Mouse (Mus musculus) CH12.LX (cell line): ENCODE data around the gene Tbc1d7. TPM values are rescaled to one million over a fixed set of nuclear protein-coding genes. Genes with fewer than 3 reads are reported as not detected.

Source experiments
- DNase-seq: peaks from one replicate; pipeline ENCODE4 v3.0.0-alpha.2; 2013; ENCODE audit errors: extremely low read depth
- H3K27ac ChIP-seq: 2 replicates; pipeline ENCODE4 v1.5.1; 2012; ENCODE audit warnings: low read depth, mild to moderate bottlenecking, control low read depth, moderate library complexity; ENCODE audit not compliant: insufficient read depth
- H3K27me3 ChIP-seq: replicated peaks from 2 replicates; pipeline ENCODE3; 2012; ENCODE audit warnings: inconsistent platforms
- H3K36me3 ChIP-seq, 2 experiments: replicated peaks in 1 of 2; 2 replicates each; pipeline versions ENCODE3 to v1.6.1; 2012; ENCODE audit warnings: inconsistent platforms in 1 of 2, low read length in 1 of 2, mild to moderate bottlenecking in 1 of 2, mixed read lengths in 1 of 2, moderate library complexity in 1 of 2; ENCODE audit not compliant: control insufficient read depth in 1 of 2, insufficient read depth in 1 of 2
- H3K4me1 ChIP-seq, 2 experiments: 2 replicates each; pipeline ENCODE4 v1.6.1; 2012; ENCODE audit warnings: inconsistent platforms in 1 of 2, moderate library complexity in 1 of 2; ENCODE audit not compliant: insufficient read depth in 2 of 2, control insufficient read depth in 1 of 2
- H3K4me2 ChIP-seq: 2 replicates; pipeline ENCODE4 v1.6.1; 2012; ENCODE audit warnings: low read depth, mild to moderate bottlenecking, control low read depth; ENCODE audit not compliant: poor library complexity, insufficient read depth, severe bottlenecking
- H3K4me3 ChIP-seq, 3 experiments: fragments of 150-350 bp in 1 of 3; sonication (generic) in 1 of 3; replicated peaks in 1 of 3; 2 replicates each; pipeline versions ENCODE3 to v1.5.1; 2011 to 2012; ENCODE audit warnings: low read depth in 2 of 3, low read length in 2 of 3, mild to moderate bottlenecking in 2 of 3, moderate library complexity in 2 of 3, control low read depth in 1 of 3, improper control_type of control experiment in 1 of 3, inconsistent platforms in 1 of 3, mixed read lengths in 1 of 3; ENCODE audit not compliant: poor library complexity in 1 of 3
- H3K79me2 ChIP-seq: replicated peaks from 2 replicates; pipeline ENCODE4 v1.6.1; 2012; ENCODE audit warnings: mild to moderate bottlenecking, moderate library complexity; ENCODE audit not compliant: control insufficient read depth, poor library complexity, insufficient read depth, severe bottlenecking; ENCODE audit errors: extremely low read depth
- H3K9ac ChIP-seq: 2 replicates; pipeline ENCODE4 v1.6.1; 2012; ENCODE audit warnings: low read depth, mild to moderate bottlenecking, control low read depth, moderate library complexity; ENCODE audit not compliant: insufficient read depth
- H3K9me3 ChIP-seq: replicated peaks from 2 replicates; pipeline ENCODE3; 2012; ENCODE audit warnings: low read length, inconsistent platforms, mixed read lengths
- BHLHE40 ChIP-seq: IDR thresholded peaks from 2 replicates; pipeline ENCODE4 v1.6.1; 2011; ENCODE audit warnings: mild to moderate bottlenecking, low read depth, low read length, improper control_type of control experiment
- CHD1 ChIP-seq: IDR thresholded peaks from 2 replicates; pipeline ENCODE4 v1.6.1; 2012; ENCODE audit warnings: low read depth, low read length, improper control_type of control experiment, inconsistent platforms
- CHD2 ChIP-seq: IDR thresholded peaks from 2 replicates; pipeline ENCODE4 v1.6.1; 2011; ENCODE audit warnings: low read length, improper control_type of control experiment
- CTCF ChIP-seq, 2 experiments: IDR thresholded peaks in 1 of 2; conservative IDR thresholded peaks in 1 of 2; 2 replicates each; pipeline ENCODE4 v1.5.1; 2011 to 2012; ENCODE audit warnings: low read depth in 2 of 2, low read length in 2 of 2, improper control_type of control experiment in 1 of 2, inconsistent platforms in 1 of 2, mild to moderate bottlenecking in 1 of 2, moderate library complexity in 1 of 2
- E2F4 ChIP-seq: IDR thresholded peaks from 2 replicates; pipeline ENCODE4 v1.6.1; 2011; ENCODE audit warnings: low read depth, low read length, improper control_type of control experiment; ENCODE audit not compliant: insufficient replicate concordance
- ELF1 ChIP-seq: IDR thresholded peaks from 2 replicates; pipeline ENCODE4 v1.6.1; 2014; ENCODE audit warnings: low read depth, mild to moderate bottlenecking, inconsistent platforms, low read length, improper control_type of control experiment
- EP300 ChIP-seq: IDR thresholded peaks from 2 replicates; pipeline ENCODE4 v1.6.1; 2011; ENCODE audit warnings: low read length, improper control_type of control experiment
- ETS1 ChIP-seq: conservative IDR thresholded peaks from 2 replicates; pipeline ENCODE4 v1.6.1; 2012; ENCODE audit warnings: low read depth, mild to moderate bottlenecking, inconsistent platforms, low read length, improper control_type of control experiment, moderate library complexity
- GABPA ChIP-seq: IDR thresholded peaks from 2 replicates; pipeline ENCODE4 v1.6.1; 2012; ENCODE audit warnings: low read depth, low read length, improper control_type of control experiment, inconsistent platforms; ENCODE audit not compliant: insufficient replicate concordance
- HCFC1 ChIP-seq: IDR thresholded peaks from 2 replicates; pipeline ENCODE4 v1.6.1; 2012; ENCODE audit warnings: low read depth, mild to moderate bottlenecking, inconsistent platforms, low read length, improper control_type of control experiment
- IRF4 ChIP-seq: IDR thresholded peaks from 2 replicates; pipeline ENCODE4 v1.6.1; 2014; ENCODE audit warnings: low read depth, mild to moderate bottlenecking, inconsistent platforms, low read length, improper control_type of control experiment
- JUN ChIP-seq: IDR thresholded peaks from 2 replicates; pipeline ENCODE4 v1.6.1; 2011; ENCODE audit warnings: low read depth, mild to moderate bottlenecking, low read length, improper control_type of control experiment, moderate library complexity; ENCODE audit not compliant: insufficient read depth
- JUND ChIP-seq: conservative IDR thresholded peaks from 2 replicates; pipeline ENCODE4 v1.6.1; 2011; ENCODE audit warnings: low read depth, low read length, improper control_type of control experiment
- KAT2A ChIP-seq: IDR thresholded peaks from 2 replicates; pipeline ENCODE4 v1.6.1; 2012; ENCODE audit warnings: low read length, improper control_type of control experiment, inconsistent platforms; ENCODE audit not compliant: insufficient replicate concordance
- MAFK ChIP-seq: IDR thresholded peaks from 2 replicates; pipeline ENCODE4 v1.6.1; 2011; ENCODE audit warnings: low read length, improper control_type of control experiment; ENCODE audit not compliant: insufficient replicate concordance
- MAX ChIP-seq: IDR thresholded peaks from 2 replicates; pipeline ENCODE4 v1.6.1; 2011; ENCODE audit warnings: low read length, improper control_type of control experiment
- MAZ ChIP-seq: IDR thresholded peaks from 2 replicates; pipeline ENCODE4 v1.6.1; 2012; ENCODE audit warnings: low read depth, mild to moderate bottlenecking, inconsistent platforms, low read length, improper control_type of control experiment, moderate library complexity
- MEF2A ChIP-seq: IDR thresholded peaks from 2 replicates; pipeline ENCODE4 v1.6.1; 2014; ENCODE audit warnings: low read depth, mild to moderate bottlenecking, inconsistent platforms, low read length, improper control_type of control experiment, borderline replicate concordance
- MXI1 ChIP-seq: IDR thresholded peaks from 2 replicates; pipeline ENCODE4 v1.6.1; 2011; ENCODE audit warnings: mild to moderate bottlenecking, low read depth, low read length, improper control_type of control experiment
- MYC ChIP-seq: IDR thresholded peaks from 2 replicates; pipeline ENCODE4 v1.6.1; 2011; ENCODE audit warnings: low read depth, mild to moderate bottlenecking, improper control_type of control experiment, low read length
- NELFE ChIP-seq: IDR thresholded peaks from 2 replicates; pipeline ENCODE4 v1.6.1; 2011; ENCODE audit warnings: low read depth, low read length, improper control_type of control experiment
- NRF1 ChIP-seq: IDR thresholded peaks from 2 replicates; pipeline ENCODE4 v1.6.1; 2014; ENCODE audit warnings: low read depth, mild to moderate bottlenecking, inconsistent platforms, low read length, improper control_type of control experiment, moderate library complexity
- PAX5 ChIP-seq: IDR thresholded peaks from 2 replicates; pipeline ENCODE4 v1.6.1; 2012; ENCODE audit warnings: low read length, inconsistent platforms, mixed read lengths
- POLR2A ChIP-seq: IDR thresholded peaks from 2 replicates; pipeline ENCODE4 v1.6.1; 2011; ENCODE audit warnings: low read depth, mild to moderate bottlenecking, improper control_type of control experiment, low read length
- RAD21 ChIP-seq: IDR thresholded peaks from 2 replicates; pipeline ENCODE4 v1.6.1; 2011; ENCODE audit warnings: low read depth, mild to moderate bottlenecking, low read length, improper control_type of control experiment, moderate library complexity
- RCOR1 ChIP-seq: conservative IDR thresholded peaks from 2 replicates; pipeline ENCODE4 v1.6.1; 2012; ENCODE audit warnings: low read depth, mild to moderate bottlenecking, inconsistent platforms, low read length, improper control_type of control experiment
- SIN3A ChIP-seq: IDR thresholded peaks from 2 replicates; pipeline ENCODE4 v1.6.1; 2012; ENCODE audit warnings: low read length, improper control_type of control experiment, inconsistent platforms
- SMC3 ChIP-seq: IDR thresholded peaks from 2 replicates; pipeline ENCODE4 v1.6.1; 2011; ENCODE audit warnings: low read depth, low read length, improper control_type of control experiment
- TBP ChIP-seq: conservative IDR thresholded peaks from 2 replicates; pipeline ENCODE4 v1.6.1; 2011; ENCODE audit warnings: low read depth, low read length, improper control_type of control experiment
- TCF12 ChIP-seq: IDR thresholded peaks from 2 replicates; pipeline ENCODE4 v1.6.1; 2014; ENCODE audit warnings: low read depth, mild to moderate bottlenecking, inconsistent platforms, low read length, improper control_type of control experiment
- UBTF ChIP-seq: IDR thresholded peaks from 2 replicates; pipeline ENCODE4 v1.6.1; 2012; ENCODE audit warnings: low read depth, mild to moderate bottlenecking, inconsistent platforms, low read length, improper control_type of control experiment, moderate library complexity
- USF1 ChIP-seq: IDR thresholded peaks from 2 replicates; pipeline ENCODE4 v1.6.1; 2014; ENCODE audit warnings: low read depth, mild to moderate bottlenecking, inconsistent platforms, low read length, improper control_type of control experiment
- USF2 ChIP-seq: conservative IDR thresholded peaks from 2 replicates; pipeline ENCODE4 v1.6.1; 2011; ENCODE audit warnings: low read depth, low read length, improper control_type of control experiment
- ZC3H11A ChIP-seq: IDR thresholded peaks from 2 replicates; pipeline ENCODE4 v1.6.1; 2012; ENCODE audit warnings: low read depth, mild to moderate bottlenecking, inconsistent platforms, low read length, improper control_type of control experiment
- ZKSCAN1 ChIP-seq: IDR thresholded peaks from 2 replicates; pipeline ENCODE4 v1.6.1; 2012; ENCODE audit warnings: low read depth, inconsistent platforms, low read length, improper control_type of control experiment, borderline replicate concordance
- ZMIZ1 ChIP-seq: IDR thresholded peaks from 2 replicates; pipeline ENCODE4 v1.6.1; 2012; ENCODE audit warnings: low read depth, mild to moderate bottlenecking, inconsistent platforms, low read length, improper control_type of control experiment
- ZNF384 ChIP-seq: IDR thresholded peaks from 2 replicates; pipeline ENCODE4 v1.6.1; 2012; ENCODE audit warnings: low read depth, low read length, improper control_type of control experiment, inconsistent platforms
- dilution Hi-C: fragments of 300-500 bp; cut with MboI; formaldehyde crosslinking; loops from 2 replicates; pipeline ENCODE4 v1.14.3; 2020; ENCODE audit warnings: low sequenced_read_pairs; ENCODE audit not compliant: extremely low pct_unique_long_range_greater_than_20kb, extremely low pct_ligation_motif_present
- in situ Hi-C: fragments of 300-500 bp; cut with MboI; formaldehyde crosslinking; loops from 3 replicates; pipeline ENCODE4 v1.14.3; 2019; ENCODE audit warnings: low sequenced_read_pairs, low pct_ligation_motif_present, low pct_unique_long_range_greater_than_20kb, mixed read lengths
- polyA plus RNA-seq: library from polyadenylated mRNA; unstranded; fragments of >175 nt; gene quantifications from 2 replicates; pipeline ENCODE4 v1.2.1, GENCODE M21; 2012; ENCODE audit warnings: low read depth; ENCODE audit not compliant: insufficient read length
- total RNA-seq, 2 experiments: library from RNA; depleted of rRNA; stranded (reverse); fragments of 300-350 nt in 1 of 2; fragments of >200 nt in 1 of 2; gene quantifications; 2 replicates each; pipeline ENCODE4 v1.2.3; 2012 to 2014

The Tbc1d7 gene
- total RNA-seq (2012; rRNA removed) (19.5 and 20.3 TPM in 2 replicates), total RNA-seq (2014; rRNA removed) (20.2 and 23.4 TPM in 2 replicates), polyA plus RNA-seq (32.9 and 37.3 TPM in 2 replicates)

DNA sequence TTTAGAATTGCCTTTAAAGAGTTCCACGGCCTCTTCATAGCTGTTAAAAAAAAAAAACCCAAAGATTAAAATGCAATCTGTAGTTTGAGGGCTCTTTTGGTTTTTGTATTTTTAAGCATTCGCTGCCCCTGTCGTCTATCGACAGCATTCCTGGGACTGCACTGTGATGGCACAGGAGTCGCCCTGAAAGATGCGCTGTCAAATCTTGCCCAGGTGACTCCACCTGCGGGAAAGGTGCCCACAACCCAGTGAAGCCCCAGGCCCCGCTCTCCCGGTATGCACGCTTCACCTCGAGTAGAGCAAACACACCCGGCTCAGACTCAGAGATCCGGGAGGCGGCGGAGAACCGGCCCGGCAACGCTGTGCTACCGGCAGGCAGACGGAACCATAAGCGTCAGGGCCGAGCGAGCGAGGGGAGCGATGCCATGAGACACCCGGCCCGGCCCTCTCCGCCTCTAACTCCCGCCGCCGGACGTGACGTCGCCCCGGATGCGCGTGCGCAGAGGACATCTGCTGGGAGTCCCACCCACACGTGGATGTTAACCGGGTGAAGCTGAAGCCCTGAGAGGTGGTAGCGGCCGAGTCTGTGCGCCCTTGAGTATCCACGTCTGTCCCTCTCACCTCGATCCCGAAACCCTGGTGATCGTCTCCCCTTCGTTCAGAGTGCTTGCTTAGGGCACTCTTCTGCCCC lies at the start of gene Tbc1d7:
Tbc1d7 (minus strand) TSS at position 482 of the 691 bp plus-strand sequence.
- dilution Hi-C loops (no loop called here), in situ Hi-C loops (loop anchor here (10.0 kb wide), 1 partner anchor 564 kb away; no protein-coding TSS in a partner anchor)
- H3K4me1 ChIP-seq = peaks cover 3 to 30% of the 10 kb centered on the region in 2 experiments; a peak in 3 of 4 replicates
- TF ChIP-seq ELF1 (peak; percentile 73), ZNF384 (no peak), TCF12 (peak; percentile 91), ZMIZ1 (peak; percentile 91), MYC (peak; percentile 87), RCOR1 (no peak; the same call in 1 of the 2 replicates), MEF2A (peak; percentile 82), UBTF (peak; percentile 93), POLR2A (peak; percentile 99), GABPA (no peak; the same call in 1 of the 2 replicates), MAX (peak; percentile 96), NELFE (peak; percentile 97), BHLHE40 (peak; percentile 59), TBP (0 out of 2 replicates have a peak, but pooled peaks have one; percentile 60), MAZ (peak; percentile 63; the same call in 1 of the 2 replicates), HCFC1 (peak; percentile 93), JUND (no peak), KAT2A (peak; percentile 86; the same call in 1 of the 2 replicates), NRF1 (peak; percentile 98), E2F4 (0 out of 2 replicates have a peak, but pooled peaks have one; percentile 41), SMC3 (no peak), RAD21 (no peak), ZC3H11A (no peak), ZKSCAN1 (no peak), USF1 (peak; percentile 29), PAX5 (no peak), CHD2 (peak; percentile 52; the same call in 1 of the 2 replicates), MXI1 (peak; percentile 95), MAFK (0 out of 2 replicates have a peak, but pooled peaks have one; percentile 19), CTCF (conservative IDR thresholded peaks at IDR 0.05 in 1 of 2, IDR thresholded peaks at IDR 0.05 in 1 of 2; ENCODE audit: low read depth in 2 of 2, low read length in 2 of 2) (0 out of 4 replicates have a peak, but pooled peaks of 1 of the 2 experiments have one; percentile 8), JUN (no peak), SIN3A (peak; percentile 82), CHD1 (no peak; the same call in 1 of the 2 replicates), IRF4 (peak; percentile 83), ETS1 (peak; percentile 51), EP300 (0 out of 2 replicates have a peak, but pooled peaks have one; percentile 21), USF2 (no peak; the same call in 1 of the 2 replicates)

More for the DNA sequence above, at the start of gene Tbc1d7:
- Histone ChIP-seq H3K9me3 (no peaks in the 10 kb centered on the region), H3K27ac (0 out of 2 replicates have a peak within 1 kb of the TSS, but pooled peaks have one; percentile 23), H3K36me3 (peaks cover 2 to 24% of the 10 kb centered on the region in 2 experiments), H3K4me2 (peak within 1 kb of the TSS; percentile 90), H3K27me3 (no peaks in the 10 kb centered on the region), H3K9ac (peak within 1 kb of the TSS; percentile 89), H3K79me2 (no peaks in the 10 kb centered on the region), H3K4me3 (peak within 1 kb of the TSS; percentile 70 to 82 (median 79))
- peak; percentile 95 for DNase-seq
